Mouse (Mus musculus) spleen, adult 2 months (tissue): Measurements from ENCODE around the gene Nutf2-ps1.

Experiments
- CTCF ChIP-seq: fragments of 200-500 bp; IDR thresholded peaks from 2 replicates; pipeline ENCODE4 v1.5.1; 2011; ENCODE audit warnings: mild to moderate bottlenecking, inconsistent platforms; ENCODE audit not compliant: insufficient read depth, insufficient read length, insufficient replicate concordance; ENCODE audit errors: extremely low read depth
- POLR2A ChIP-seq: fragments of 200-500 bp; IDR thresholded peaks from 2 replicates; pipeline ENCODE4 v1.6.1; 2011; ENCODE audit warnings: low read depth, low read length, inconsistent platforms

GRCm38 (mm10) chr19:53554981-53555616, 33.8 kb downstream of the Nutf2-ps1 start:
- TF ChIP-seq CTCF (no peak), POLR2A (no peak)
